Mouse (Mus musculus) cerebellum, adult 9-11 months (tissue): ENCODE data around the gene Arid4a.
"Not testable (repeated sequence)": the region's sequence is repeated elsewhere in the genome, so short reads cannot be mapped to it uniquely, and the experiment has no call there.

Source experiments
- DNase-seq: peaks from one replicate; pipeline ENCODE4 v3.0.0; 2022

Gene Arid4a

GRCm38 (mm10) chr12:71016503-71017241 is 882 bp downstream of the Arid4a start:
- DNase-seq = peak; percentile 61

- no peak for DNase-seq
Observed at GRCm38 (mm10) chr12:71017242-71017571, 1.4 kb downstream of the Arid4a start.

DNA sequence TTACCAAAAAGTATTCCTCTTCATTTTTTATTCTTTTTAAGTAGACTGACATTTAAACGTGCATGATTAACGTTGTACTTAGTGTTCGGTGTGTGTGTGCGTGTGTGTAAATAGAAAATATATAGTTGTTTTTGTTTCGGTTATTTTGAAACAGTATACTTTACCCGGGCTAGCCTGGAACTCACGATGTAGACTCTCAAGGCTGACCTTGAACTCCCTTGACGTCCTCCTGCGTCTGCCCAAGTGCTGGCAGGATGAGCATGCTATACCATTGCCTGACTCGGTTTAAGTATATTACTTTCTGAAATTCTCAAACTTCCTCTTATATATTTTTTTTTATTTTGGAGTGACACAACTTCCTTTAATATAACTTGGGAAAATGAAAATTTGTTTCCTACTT is 2.0 kb downstream of the Arid4a start:
- no peak for DNase-seq

- no peak for DNase-seq
Observed at GRCm38 (mm10) chr12:71019211-71019610, 3.4 kb downstream of the Arid4a start.

- no peak for DNase-seq
Observed at GRCm38 (mm10) chr12:71024411-71024810, 8.6 kb downstream of the Arid4a start.

- DNase-seq = not testable (repeated sequence)
Observed at GRCm38 (mm10) chr12:71028265-71028664, 12.5 kb downstream of the Arid4a start.

- no peak for DNase-seq
Observed at GRCm38 (mm10) chr12:71030260-71030659, 14.5 kb downstream of the Arid4a start.

DNA sequence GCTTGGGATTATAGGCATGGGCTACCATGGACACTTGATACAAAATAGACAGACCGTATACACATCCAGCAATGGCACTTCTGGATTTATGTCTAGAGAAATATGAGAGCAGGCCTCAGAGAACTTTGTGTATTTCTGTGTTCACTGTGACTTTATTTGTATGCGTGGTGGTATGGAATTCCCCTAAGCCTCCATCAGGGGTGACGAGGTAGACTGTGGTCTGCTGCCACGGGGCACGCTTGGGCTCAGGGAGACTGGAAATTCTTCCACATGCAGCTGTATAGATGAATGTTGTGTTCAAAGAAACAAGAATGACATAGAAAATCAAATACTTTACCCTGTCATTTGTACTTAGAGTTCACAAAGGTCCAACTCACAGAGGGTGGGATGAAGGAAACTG is 14.9 kb downstream of the Arid4a start:
- DNase-seq = no peak

- no peak for DNase-seq
Observed at GRCm38 (mm10) chr12:71035826-71036225, 20.0 kb downstream of the Arid4a start.

DNA sequence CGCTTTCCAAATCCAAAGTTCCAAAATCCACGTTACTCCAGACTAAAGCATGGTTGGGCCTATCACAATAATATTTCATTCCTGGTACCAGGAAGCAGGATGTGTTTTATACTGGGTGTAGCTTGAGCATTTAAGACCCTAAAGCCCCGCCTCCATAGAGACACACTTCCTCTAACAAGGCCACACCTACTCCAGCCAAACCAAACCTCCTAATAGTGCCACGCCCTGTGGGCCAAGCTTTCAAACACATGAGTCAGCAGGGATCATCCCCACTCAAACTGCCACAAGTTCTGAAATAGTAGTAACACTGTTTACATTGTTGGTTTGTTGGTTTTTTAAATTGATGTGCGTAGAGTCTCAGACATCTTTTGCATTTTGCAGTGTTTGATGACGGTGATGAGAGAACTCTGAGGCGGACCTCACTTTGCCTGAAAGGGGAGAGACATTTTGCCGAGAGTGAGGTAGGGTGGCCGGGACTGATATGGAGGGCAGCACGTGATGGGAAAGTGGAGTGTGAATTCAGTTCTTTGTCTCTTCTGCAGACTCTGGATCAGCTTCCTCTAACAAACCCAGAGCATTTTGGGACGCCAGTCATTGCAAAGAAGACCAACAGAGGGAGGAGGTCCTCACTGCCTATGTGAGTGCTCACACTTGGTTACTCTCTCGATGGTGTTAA is 21.1 kb downstream of the Arid4a start:
- DNase-seq = no peak

GRCm38 (mm10) chr12:71040462-71040861 is 24.7 kb downstream of the Arid4a start:
- no peak for DNase-seq

DNA sequence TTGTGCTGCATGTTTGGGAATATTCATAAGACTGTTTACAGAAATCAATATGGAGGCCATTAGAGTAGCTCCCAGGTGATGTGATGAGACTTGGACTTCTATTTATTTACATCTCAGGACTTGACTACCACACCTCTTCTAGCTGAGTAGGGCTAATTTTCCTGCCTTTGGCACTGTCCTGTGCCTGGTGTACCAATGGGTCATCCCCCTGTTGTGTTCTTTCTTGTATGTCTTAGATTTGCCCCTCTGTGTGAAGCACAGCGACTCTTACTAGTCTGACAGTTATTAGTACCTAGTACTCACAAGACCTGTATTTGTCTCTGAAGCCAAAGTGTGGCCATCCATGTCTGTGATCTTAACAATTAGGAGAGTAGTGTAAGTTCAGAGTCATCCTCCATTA is 26.7 kb downstream of the Arid4a start:
- no peak for DNase-seq

- no peak for DNase-seq
Observed at GRCm38 (mm10) chr12:71043571-71043970, 27.8 kb downstream of the Arid4a start.

GRCm38 (mm10) chr12:71044488-71044887 is 28.7 kb downstream of the Arid4a start:
- no peak for DNase-seq

DNA sequence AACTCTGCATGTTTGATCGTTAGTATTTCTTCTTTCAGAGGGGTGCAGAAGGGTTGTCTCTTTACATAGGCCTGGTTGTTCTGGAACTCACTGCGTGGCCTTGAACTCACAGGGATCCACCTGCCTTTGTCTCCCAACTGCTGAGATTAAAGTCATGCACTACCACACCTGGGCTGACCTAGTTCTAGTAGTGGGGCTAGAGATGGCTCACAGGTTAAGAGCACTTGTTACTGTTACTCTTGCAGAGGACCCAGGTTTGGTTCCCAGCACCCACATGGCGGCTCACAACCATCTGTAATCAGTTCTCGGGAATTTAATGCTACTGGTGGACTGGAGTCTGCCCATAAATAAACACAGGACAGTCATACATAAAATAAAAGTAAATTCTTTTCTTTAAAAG is 30.7 kb downstream of the Arid4a start:
- no peak for DNase-seq

DNA sequence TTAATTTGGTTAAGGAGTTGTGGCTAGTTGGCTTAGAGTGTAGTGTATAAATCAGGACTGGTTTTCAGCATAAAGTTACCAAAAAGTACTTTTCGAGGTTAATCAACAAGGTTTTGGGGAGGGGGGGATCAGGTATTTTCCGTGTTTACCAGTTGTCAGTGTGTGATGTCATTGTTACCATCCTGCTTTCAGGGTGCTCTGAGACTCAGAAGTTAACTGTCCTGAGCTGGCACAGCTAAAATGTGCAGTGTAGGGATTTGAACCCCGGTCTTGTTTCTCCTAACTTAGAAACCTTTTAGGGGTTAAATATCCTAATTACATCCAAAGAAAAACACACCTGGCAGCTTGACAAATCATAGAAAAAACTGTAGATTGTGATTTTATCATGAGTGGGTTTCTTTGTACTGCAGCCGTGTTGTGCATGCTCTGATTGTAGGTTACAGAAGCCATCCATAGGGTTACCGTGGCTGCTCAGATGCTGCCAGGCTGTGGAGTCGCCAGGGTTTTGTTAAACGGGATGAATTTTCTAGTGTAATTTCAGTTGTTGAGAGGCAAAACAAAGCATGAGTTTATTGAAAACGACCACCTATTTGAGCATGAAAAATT is 31.8 kb downstream of the Arid4a start:
- peak; percentile 32 for DNase-seq

DNA sequence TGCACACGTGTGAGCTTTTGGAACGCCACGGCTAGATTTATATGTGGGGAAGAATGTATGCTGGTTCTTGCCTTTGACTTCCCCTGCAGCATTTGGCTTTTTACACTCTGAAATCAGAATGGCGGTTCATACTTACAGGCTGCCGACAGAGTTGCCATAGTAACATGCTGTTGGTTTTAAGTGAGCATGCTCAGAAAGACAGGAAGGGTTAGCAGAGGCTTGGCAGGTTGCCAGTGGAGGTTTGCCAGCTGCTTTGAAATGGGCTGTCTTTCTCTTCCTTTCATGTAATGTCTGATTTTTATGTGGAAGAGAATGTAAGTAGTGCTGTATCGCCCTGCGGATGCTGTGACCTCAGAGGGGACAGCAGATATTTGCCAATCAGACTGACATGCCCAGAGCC is 32.3 kb downstream of the Arid4a start:
- DNase-seq = peak; percentile 95

DNA sequence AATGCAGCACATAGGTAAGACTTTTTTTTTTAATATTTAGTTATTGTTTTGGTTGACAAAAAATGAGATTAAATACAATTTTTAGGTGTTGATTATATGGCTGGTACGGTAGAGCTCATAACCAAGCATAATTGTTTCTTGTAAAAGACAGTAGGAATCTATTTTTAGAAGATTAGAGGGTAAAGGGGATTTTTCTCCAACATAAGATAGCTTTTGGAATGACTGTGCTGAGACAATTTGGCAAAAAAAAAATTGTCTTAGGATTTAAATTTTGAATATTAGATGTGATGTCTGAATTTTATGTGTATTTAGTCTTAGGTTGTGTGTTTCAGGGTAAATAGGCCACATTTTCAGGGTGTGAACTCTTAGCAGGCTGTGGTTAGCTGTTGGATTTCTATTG is 32.8 kb downstream of the Arid4a start:
- DNase-seq = no peak

- peak; percentile 32 for DNase-seq
Observed at GRCm38 (mm10) chr12:71049596-71050265, 33.9 kb downstream of the Arid4a start.

- peak; percentile 47 for DNase-seq
Observed at GRCm38 (mm10) chr12:71051079-71051478, 35.3 kb downstream of the Arid4a start.

DNA sequence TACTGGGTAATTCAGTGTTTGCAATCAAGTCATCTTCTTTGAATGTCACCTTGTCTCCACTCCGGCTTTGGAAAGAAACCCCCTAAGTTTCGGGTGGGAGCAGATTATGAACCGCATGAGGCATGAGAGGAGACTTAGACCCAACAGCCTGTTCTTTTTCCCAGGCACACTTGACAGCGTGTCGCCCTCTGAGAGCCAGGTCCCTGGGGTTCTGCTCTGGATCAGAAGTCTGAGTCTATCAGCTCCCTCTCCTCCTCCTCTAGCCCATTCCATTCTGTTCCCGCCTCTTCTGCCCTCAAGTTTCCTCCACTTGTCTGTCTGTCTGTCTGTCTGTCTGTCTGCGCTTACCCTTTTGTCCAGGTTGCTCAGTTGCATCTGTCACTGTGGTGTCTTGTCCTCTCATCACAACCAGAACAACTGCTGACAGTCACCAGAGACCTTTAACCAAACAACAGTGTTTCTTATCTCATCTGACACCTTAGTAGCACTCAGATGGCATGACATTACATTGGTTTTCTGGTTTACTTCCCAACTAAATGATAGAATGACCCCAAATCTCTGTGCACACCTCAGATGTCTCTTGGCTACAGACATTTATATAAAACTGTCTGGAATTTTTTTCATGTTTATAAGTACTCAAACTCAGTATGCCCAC is 36.7 kb downstream of the Arid4a start:
- DNase-seq = no peak

DNA sequence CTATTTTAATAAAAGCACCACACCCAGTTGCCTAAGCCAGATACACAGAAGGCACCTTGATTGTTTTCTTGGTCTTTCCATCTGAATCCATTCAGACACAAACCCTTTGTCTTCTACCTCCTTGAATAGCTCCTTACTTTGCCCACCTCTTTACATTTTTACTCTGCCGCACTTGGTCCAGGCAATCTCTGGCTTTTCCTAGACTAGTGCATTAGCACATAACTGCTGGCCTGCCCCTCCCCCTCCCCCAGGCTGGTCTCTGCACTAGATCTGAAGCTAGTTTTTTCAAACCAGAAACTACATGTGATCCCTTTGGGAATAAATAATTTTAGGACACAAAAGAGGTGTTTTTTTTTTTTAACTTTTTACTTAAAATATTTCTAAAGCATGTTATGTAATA is 37.2 kb downstream of the Arid4a start:
- DNase-seq = no peak

GRCm38 (mm10) chr12:71053486-71053885 is 37.7 kb downstream of the Arid4a start:
- DNase-seq = no peak
